20 mouse cellular contexts compared by ENCODE assay signal in genomic region chr6:124449668-124450383, GRCm38 (mm10). TPM values are rescaled to one million over a fixed set of nuclear protein-coding genes. Genes with fewer than 3 reads are reported as not detected.
DNase-seq lines count a peak whose midpoint lies in the region; ATAC-seq and TF ChIP-seq lines count a peak whose summit lies in the region.
"Had no signal": no experiment of that assay in that cellular context is flagged by ENCODE, and none has a peak within 500 bp of the region (broad histone marks: within the 10 kb centered on the region; RNA-seq: fewer than 3 reads in every experiment).

No protein-coding gene starts in this region.

- no peaks in the 10 kb centered on the region for H3K79me2 ChIP-seq in myocyte (ENCODE audit: control insufficient read depth, insufficient read depth)

- TF ChIP-seq CTCF in E14TG2a.4 (conservative IDR thresholded peaks at IDR 0.05; ENCODE audit: low read length) = no peak

- 86% methylated on average over 18 of the region's 18 CpGs for WGBS in midbrain, embryonic 14.5 days

- H3K4me1 ChIP-seq in E14TG2a.4 (replicated peaks; ENCODE audit: low read depth, low read length) = peaks cover 81% of the 10 kb centered on the region
- no peaks in the 10 kb centered on the region for H3K4me1 ChIP-seq in midbrain, embryonic 14.5 days (ENCODE audit: control insufficient read depth, insufficient read depth, low read length)
- H3K4me1 ChIP-seq: embryonic facial prominence, embryonic 12.5 days; heart, embryonic 15.5 days; hindbrain, embryonic 10.5 days had no signal

- TF ChIP-seq POLR2A in myocyte (IDR thresholded peaks at IDR 0.05; ENCODE audit: insufficient read length, low read depth) = no peak

- H3ac ChIP-seq in myocyte (ENCODE audit: control insufficient read depth, insufficient read length) = no peak overlapping the region

- no peak overlapping the region for H3K9ac ChIP-seq in midbrain, embryonic 14.5 days (replicated peaks; ENCODE audit: low read length)
- H3K9ac ChIP-seq: embryonic facial prominence, embryonic 12.5 days; heart, embryonic 15.5 days; hindbrain, embryonic 14.5 days had no signal

- DNase-seq in 416B (ENCODE audit: low read depth) (peak; percentile 86), R1 (ENCODE audit: low read depth, low spot score) (peak; percentile 31)
- no peak for DNase-seq in midbrain, embryonic 14.5 days
- DNase-seq in right cerebral cortex, adult 2 months (ENCODE audit: low spot score in 2 of 2) = no peak
- DNase-seq: adrenal gland, adult 2 months; adrenal gland, postnatal 25 days; cerebellum, postnatal 10 days; gastrocnemius, postnatal 10 days; heart, adult 2 months; heart, postnatal 14 days had no signal

- no peaks in the 10 kb centered on the region for H3K9me3 ChIP-seq in E14TG2a.4 (ENCODE audit: low read length)
- no peaks in the 10 kb centered on the region for H3K9me3 ChIP-seq in midbrain, embryonic 14.5 days (ENCODE audit: control insufficient read depth, low read length)
- H3K9me3 ChIP-seq: embryonic facial prominence, embryonic 12.5 days; heart, embryonic 15.5 days; hindbrain, embryonic 10.5 days had no signal

- peak overlapping the region; percentile 32 for H3K4me2 ChIP-seq in myocyte (ENCODE audit: low read depth)
- no peak overlapping the region for H3K4me2 ChIP-seq in midbrain, embryonic 14.5 days (ENCODE audit: low read length)
- H3K4me2 ChIP-seq: embryonic facial prominence, embryonic 12.5 days; heart, embryonic 11.5 days; heart, embryonic 15.5 days; hindbrain, embryonic 14.5 days had no signal

- no peak for ATAC-seq in midbrain, embryonic 14.5 days (ENCODE audit: low FRiP score, low TSS enrichment)
- ATAC-seq: CD4-positive, CD25-positive, alpha-beta regulatory T cell, adult 4 months; forebrain, embryonic 16.5 days; intestine, embryonic 16.5 days had no signal

- H3K36me3 ChIP-seq in E14TG2a.4 (ENCODE audit: insufficient read depth, low read length) (peaks cover 14% of the 10 kb centered on the region; the same call in 1 of the 2 replicates), myocyte (ENCODE audit: control insufficient read depth, insufficient read depth) (no peaks in the 10 kb centered on the region)
- peaks cover 36% of the 10 kb centered on the region for H3K36me3 ChIP-seq in midbrain, embryonic 14.5 days (ENCODE audit: control insufficient read depth, insufficient read depth, low read length)
- H3K36me3 ChIP-seq: heart, embryonic 15.5 days; hindbrain, embryonic 10.5 days had no signal

- H3K27me3 ChIP-seq in E14TG2a.4 (ENCODE audit: insufficient read depth, low read length) (peaks cover 11% of the 10 kb centered on the region; the same call in 1 of the 2 replicates), myocyte (ENCODE audit: control insufficient read depth, insufficient read depth, insufficient read length) (no peaks in the 10 kb centered on the region)
- H3K27me3 ChIP-seq in midbrain, embryonic 14.5 days (ENCODE audit: control insufficient read depth, insufficient read depth, low read length) = no peaks in the 10 kb centered on the region
- H3K27me3 ChIP-seq: embryonic facial prominence, embryonic 12.5 days; heart, embryonic 15.5 days had no signal

- H3K4me3 ChIP-seq in E14TG2a.4 (replicated peaks; ENCODE audit: low read length) = peak overlapping the region; percentile 78
- no peak overlapping the region for H3K4me3 ChIP-seq in myocyte
- H3K4me3 ChIP-seq in midbrain, embryonic 14.5 days (replicated peaks; ENCODE audit: low read depth, low read length) = no peak overlapping the region
- H3K4me3 ChIP-seq: embryonic facial prominence, embryonic 12.5 days; heart, adult 2 months; heart, embryonic 15.5 days; hindbrain, embryonic 10.5 days had no signal

- no peak overlapping the region for H3K27ac ChIP-seq in midbrain, embryonic 14.5 days (replicated peaks; ENCODE audit: low read depth, low read length)
- H3K27ac ChIP-seq: embryonic facial prominence, embryonic 12.5 days; heart, adult 2 months; heart, embryonic 15.5 days; hindbrain, embryonic 10.5 days; hindbrain, embryonic 14.5 days had no signal

TF ChIP-seq in myocyte, 11 proteins besides CTCF, POLR2A, EP300 and RAD21:
- TF ChIP-seq MAX (IDR thresholded peaks at IDR 0.05; ENCODE audit: low read depth) (no peak), USF1 (IDR thresholded peaks at IDR 0.05; ENCODE audit: low read depth) (no peak), MYOG (IDR thresholded peaks at IDR 0.05; ENCODE audit: control insufficient read depth in 1 of 3, insufficient read depth in 1 of 3, insufficient read length in 2 of 3, low read depth in 2 of 3) (no peak), SRF (IDR thresholded peaks at IDR 0.05; ENCODE audit: control insufficient read depth, insufficient read length, low read depth) (no peak), TCF12 (IDR thresholded peaks at IDR 0.05; ENCODE audit: insufficient read depth, poor library complexity, severe bottlenecking) (no peak), CEBPB (IDR thresholded peaks at IDR 0.05; ENCODE audit: insufficient read depth, poor library complexity, severe bottlenecking) (no peak), TCF3 (IDR thresholded peaks at IDR 0.05; ENCODE audit: insufficient read length, low read depth) (no peak), POLR2AphosphoS2 (IDR thresholded peaks at IDR 0.05; ENCODE audit: insufficient read length, low read depth) (no peak), E2F4 (IDR thresholded peaks at IDR 0.05; ENCODE audit: insufficient read depth) (no peak), REST (IDR thresholded peaks at IDR 0.05; ENCODE audit: insufficient read depth, insufficient read length) (no peak), MYOD1 (IDR thresholded peaks at IDR 0.05; ENCODE audit: control insufficient read depth in 1 of 3, insufficient read length in 2 of 3, low read depth in 2 of 3) (no peak)

RNA-seq across cellular contexts. Expression of gene Clstn3, which starts 14.8 kb away (rescaled TPM):
- polyA plus RNA-seq in myocyte (2012; fragmentation: generic; extraction: Trizol) = 2.2 TPM
- polyA plus RNA-seq in midbrain, embryonic 14.5 days (2014; fragmentation: Nextera tagmentation; extraction: Ambion mirVana) = 78.0 and 105 TPM in 2 replicates

RNA-seq across cellular contexts. Expression of gene Pex5, which starts 35.0 kb away (rescaled TPM):
- 33.4 TPM for polyA plus RNA-seq in myocyte (2012; fragmentation: generic; extraction: Trizol)
- 63.8 and 66.2 TPM in 2 replicates for polyA plus RNA-seq in midbrain, embryonic 14.5 days (2014; fragmentation: Nextera tagmentation; extraction: Ambion mirVana)

RNA-seq across cellular contexts. Expression of gene C1rl, which starts 43.1 kb away (rescaled TPM):
- 1.2 TPM for polyA plus RNA-seq in myocyte (2012; fragmentation: generic; extraction: Trizol)
- 0.09 and 0.27 TPM in 2 replicates for polyA plus RNA-seq in midbrain, embryonic 14.5 days (2014; fragmentation: Nextera tagmentation; extraction: Ambion mirVana)
- polyA plus RNA-seq: CD4-positive, CD25-positive, alpha-beta regulatory T cell, adult 4 months had no signal

Comparison
In these comparisons a context has a peak if more than half of its experiments do, and no peak if none do; other contexts are left out.
1. DNase-seq: peak in 416B (single experiment) and R1 (single experiment); none in midbrain, embryonic 14.5 days (single experiment) and right cerebral cortex, adult 2 months (0 of 2).
2. RNA of gene Clstn3, which starts 14.8 kb away (polyA plus RNA-seq): 78.0 to 105 TPM in midbrain, embryonic 14.5 days; 2.2 TPM in myocyte (single experiment); every median in the first group is over 10 times any median in the second.